Mouse (Mus musculus) adrenal gland, postnatal 4 days (tissue): Measurements from ENCODE around the gene Efna1. TPM values are rescaled to one million over a fixed set of nuclear protein-coding genes. Genes with fewer than 3 reads are reported as not detected.

Experiments
- DNase-seq, 2 experiments: peaks; one replicate each; pipeline ENCODE4 v3.0.0; 2021 to 2022; ENCODE audit warnings: low spot score in 2 of 2, mixed read lengths in 2 of 2
- total RNA-seq, 2 experiments: library from RNA; stranded (reverse); gene quantifications; 2 replicates each; pipeline ENCODE4 v1.2.3; 2021

Efna1 gene
- total RNA-seq, 2 experiments from 2014 or later = 32.1 to 35.2 TPM

- DNase-seq = no peak
Observed at GRCm38 (mm10) chr3:89280050-89280605, 814 bp downstream of the Efna1 start.

GRCm38 (mm10) chr3:89279153-89279890 lies 1.6 kb downstream of the Efna1 start:
- DNase-seq = peak; percentile 60 to 74

GRCm38 (mm10) chr3:89278643-89279042 lies 2.3 kb downstream of the Efna1 start:
- no peak for DNase-seq

GRCm38 (mm10) chr3:89278107-89278506 lies 2.8 kb downstream of the Efna1 start:
- DNase-seq = no peak

DNA sequence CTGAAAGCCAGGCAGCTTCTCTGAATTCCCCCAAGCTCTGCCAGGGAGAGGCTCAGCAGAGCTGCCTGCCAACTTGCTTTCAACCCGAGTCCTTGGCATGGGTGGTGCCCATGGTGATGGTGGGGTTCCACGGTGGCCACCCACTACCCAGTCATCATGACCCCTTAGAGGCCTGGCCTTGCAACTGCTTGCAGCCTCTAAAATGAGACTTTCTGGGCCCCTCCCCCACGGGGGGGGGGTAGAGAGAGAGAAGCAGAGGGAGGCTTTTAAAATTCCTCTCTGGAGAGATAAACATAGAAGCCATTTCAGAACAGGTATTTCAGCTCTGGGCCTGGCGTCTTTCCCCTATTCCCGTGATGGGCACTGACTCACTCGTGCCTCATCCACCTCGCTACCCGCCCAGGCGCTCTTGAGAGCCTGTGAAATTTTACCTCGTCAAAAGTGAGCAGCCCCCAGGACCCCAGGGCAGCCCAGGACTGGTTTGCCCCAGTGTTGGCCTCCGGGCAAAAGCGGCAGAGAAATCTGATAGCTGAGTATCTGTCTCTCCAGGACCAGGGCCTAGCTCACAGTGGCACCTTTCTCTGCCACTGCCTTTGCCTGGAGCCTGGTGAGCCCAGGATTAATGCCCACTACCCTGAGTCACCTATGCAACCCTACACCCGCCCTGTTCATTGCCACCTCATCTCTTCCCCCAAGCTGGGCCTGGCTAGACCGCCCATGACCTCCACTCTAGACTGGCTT lies 3.5 kb downstream of the Efna1 start:
- no peak for DNase-seq

- DNase-seq = no peak
Observed at GRCm38 (mm10) chr3:89276061-89276460, 4.9 kb downstream of the Efna1 start.

DNA sequence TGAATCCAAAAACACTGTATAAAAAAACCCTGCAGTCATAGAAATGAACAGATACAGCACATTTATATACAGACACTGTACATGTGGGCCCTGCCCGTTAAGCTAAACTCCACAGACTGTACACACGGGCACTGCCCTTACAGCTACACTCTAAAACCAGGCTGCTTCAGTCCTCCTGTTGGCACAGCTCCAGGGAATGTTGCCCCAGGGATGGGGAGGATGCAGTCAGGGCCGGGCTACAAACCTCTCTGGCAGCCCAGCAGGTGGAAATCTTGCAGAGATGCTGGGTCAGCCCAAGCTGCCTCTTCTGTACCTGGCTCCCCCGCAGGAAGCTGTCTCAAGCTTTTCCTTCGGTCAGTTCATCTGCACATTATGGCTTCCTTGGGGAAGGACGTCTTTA lies 9.2 kb downstream of the Efna1 start:
- DNase-seq = no peak

- DNase-seq = no peak
Observed at GRCm38 (mm10) chr3:89270891-89271290, 10.1 kb downstream of the Efna1 start.

DNA sequence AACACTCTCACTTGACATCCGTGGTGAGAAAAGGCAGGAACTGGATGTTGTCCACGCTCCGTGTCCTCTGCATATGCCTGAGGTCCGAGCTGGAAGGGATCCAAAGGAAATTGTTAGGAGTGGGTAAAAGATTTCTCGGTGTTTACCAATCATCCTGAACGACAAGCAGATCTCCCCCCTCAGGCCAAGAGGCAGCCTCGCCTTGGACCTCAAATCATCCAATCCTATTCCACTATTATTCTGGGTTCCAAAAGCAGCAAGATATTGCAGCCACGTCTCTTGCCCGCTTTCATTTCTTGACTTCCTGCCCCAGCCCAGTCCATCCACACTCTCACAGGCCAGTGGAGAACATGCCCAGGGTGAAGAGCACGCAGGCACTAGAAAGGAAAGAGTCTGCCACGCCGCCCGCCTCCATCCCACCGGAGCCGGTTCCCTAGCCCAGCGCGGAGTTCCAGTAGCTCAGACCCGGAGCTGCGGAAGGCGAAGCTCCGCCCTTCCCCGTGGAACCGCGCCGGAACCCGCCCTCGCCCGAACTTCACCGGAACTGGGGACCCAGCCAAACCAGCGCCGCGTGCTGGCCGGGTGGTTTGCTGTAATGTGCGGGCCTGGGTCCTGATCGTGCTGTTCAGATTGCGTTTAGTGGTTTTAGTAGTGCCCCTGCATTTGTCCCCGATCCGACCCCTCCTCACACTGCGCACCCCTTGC lies 10.7 kb downstream of the Efna1 start, which contains the start of gene Slc50a1:
Slc50a1 (minus strand) TSS at position 520 of the 705 bp plus-strand sequence.
- DNase-seq = peak; percentile 59 to 78

DNA sequence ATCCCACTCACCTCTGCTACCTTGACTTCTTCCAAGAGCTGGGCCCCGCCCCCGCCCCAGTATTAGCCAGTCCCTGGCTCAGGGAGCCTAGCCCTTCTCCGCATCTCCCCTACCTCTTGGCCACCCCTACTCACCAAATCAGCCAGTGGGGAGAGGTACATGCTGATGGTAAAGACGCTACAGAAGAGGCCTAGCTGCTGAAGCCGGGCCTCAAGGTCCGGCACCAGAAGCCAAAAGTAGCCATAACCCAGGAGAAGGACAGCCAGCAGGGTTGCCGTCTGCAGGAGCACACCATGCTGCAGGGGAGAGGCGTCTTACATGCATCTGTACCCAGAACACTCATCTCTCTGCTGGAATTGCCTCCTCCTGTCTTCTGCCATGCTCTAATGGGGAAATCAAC lies 12.0 kb downstream of the Efna1 start:
- no peak for DNase-seq

GRCm38 (mm10) chr3:89266439-89266893 lies 14.5 kb downstream of the Efna1 start:
- no peak for DNase-seq

- DNase-seq = no peak
Observed at GRCm38 (mm10) chr3:89262417-89262816, 18.5 kb downstream of the Efna1 start.

- no peak for DNase-seq
Observed at GRCm38 (mm10) chr3:89260211-89260610, 20.7 kb downstream of the Efna1 start.

DNA sequence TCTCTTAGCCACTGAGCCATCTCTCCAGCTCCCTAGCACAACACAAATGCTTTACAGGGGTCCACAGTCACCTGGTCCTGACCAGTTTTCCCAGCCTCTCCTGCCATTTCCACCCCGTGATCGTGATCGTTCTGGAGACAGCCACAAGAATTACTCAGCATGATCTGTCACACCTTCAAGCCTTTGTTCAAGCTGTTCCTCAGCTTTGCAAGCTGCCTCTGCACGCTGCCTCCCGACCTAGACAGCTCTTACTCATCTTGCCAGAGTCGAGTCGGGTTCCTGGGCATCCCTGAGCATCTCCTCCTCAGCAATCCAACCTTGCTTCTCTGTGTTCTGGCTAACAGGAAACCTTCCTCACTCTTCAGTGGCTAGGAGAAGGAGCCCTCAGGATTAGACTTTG lies 21.9 kb downstream of the Efna1 start, which contains the start of gene Dpm3:
Dpm3 (plus strand) TSS at position 283 of the 400 bp plus-strand sequence.
- DNase-seq = no peak

DNA sequence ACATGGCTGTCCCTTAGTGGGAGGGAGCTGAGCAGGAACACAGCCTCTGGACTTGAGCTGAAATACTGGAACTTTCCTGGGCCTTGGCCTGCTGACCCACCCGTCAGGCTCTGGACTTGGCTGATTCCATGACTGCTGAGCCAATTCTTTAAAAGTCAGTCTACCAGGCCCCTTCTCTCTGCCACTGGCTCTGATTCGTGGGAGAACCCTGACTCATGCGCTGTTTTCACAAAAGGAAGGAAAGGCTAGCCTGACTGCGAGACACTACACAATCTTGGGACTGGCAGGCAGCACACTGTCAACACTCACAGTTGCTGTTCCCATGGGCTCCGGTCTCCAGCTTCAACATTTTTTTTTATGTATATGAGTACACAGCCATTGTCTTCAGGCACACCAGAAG lies 24.8 kb downstream of the Efna1 start:
- no peak for DNase-seq

- no peak for DNase-seq
Observed at GRCm38 (mm10) chr3:89254994-89255393, 25.9 kb downstream of the Efna1 start.

- DNase-seq = no peak
Observed at GRCm38 (mm10) chr3:89251365-89251895, 29.5 kb downstream of the Efna1 start.

DNA sequence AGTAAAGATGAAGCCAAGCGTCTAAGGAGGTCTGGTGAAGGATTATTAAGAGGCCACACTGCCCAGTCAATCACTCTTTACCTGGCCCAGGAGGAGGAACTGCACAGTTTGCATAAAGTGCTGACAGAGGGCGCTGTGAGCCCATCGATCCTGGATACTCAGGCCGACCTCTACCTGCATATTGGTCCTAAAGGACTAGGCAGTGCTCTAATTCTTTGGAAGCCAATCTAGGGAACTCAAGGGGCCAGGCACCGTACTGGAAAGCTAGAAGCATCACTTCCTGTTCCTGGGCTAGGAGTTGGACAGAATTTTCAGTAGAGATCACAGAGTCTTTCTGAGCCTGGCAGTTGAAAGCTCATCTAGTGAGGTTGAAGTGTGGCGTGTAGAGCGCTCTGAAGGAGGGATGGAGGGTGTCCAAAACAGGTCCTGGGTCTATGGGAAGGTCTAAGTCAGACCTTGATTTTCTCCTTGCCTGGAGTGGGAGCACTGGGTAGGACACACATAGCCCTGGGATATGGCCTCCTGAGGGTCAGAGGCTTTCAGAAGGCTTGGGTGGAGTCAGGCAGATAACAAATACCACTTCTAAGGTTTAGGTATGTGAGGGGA lies 30.4 kb downstream of the Efna1 start:
- DNase-seq = no peak

GRCm38 (mm10) chr3:89247466-89247865 lies 33.5 kb downstream of the Efna1 start:
- no peak for DNase-seq

- peak; percentile 66 to 81 for DNase-seq
Observed at GRCm38 (mm10) chr3:89246261-89247100, 34.5 kb downstream of the Efna1 start, which contains the start of gene Trim46. Gene Trim46 (minus strand): TSS chr3:89246309.
